Mouse (Mus musculus) E14TG2a.4 (cell line): ENCODE data around the gene Abhd16a.

Experiments
- CTCF ChIP-seq: conservative IDR thresholded peaks from 2 replicates; pipeline ENCODE4 v1.5.1; 2014; ENCODE audit warnings: low read length
- NANOG ChIP-seq: IDR thresholded peaks from 2 replicates; pipeline ENCODE4 v1.6.1; 2014; ENCODE audit warnings: borderline replicate concordance, low read length, mixed read lengths

GRCm38 (mm10) chr17:35125578-35125977 is 36.5 kb downstream of the Abhd16a start:
- TF ChIP-seq CTCF (no peak), NANOG (no peak)
